Mouse (Mus musculus): Measurements from ENCODE around the gene Efcab6. TPM values are rescaled to one million over a fixed set of nuclear protein-coding genes. Genes with fewer than 3 reads are reported as not detected.

Efcab6 gene
- total RNA-seq, 1 experiment from 2014 or later, result not detected

GRCm38 (mm10) chr15:83896011-83896410 lies 169.2 kb downstream of the Efcab6 start:
- no peak for ATAC-seq (replicated peaks; ENCODE audit: low read depth, poor library complexity, severe bottlenecking)

- ATAC-seq (replicated peaks; ENCODE audit: low read depth, poor library complexity, severe bottlenecking), result no peak
Measured at GRCm38 (mm10) chr15:83894261-83894660, 170.9 kb downstream of the Efcab6 start.

- no peak for ATAC-seq (replicated peaks; ENCODE audit: low read depth, poor library complexity, severe bottlenecking)
Measured at GRCm38 (mm10) chr15:83892871-83893270, 172.3 kb downstream of the Efcab6 start.

GRCm38 (mm10) chr15:83884291-83884690 lies 180.9 kb downstream of the Efcab6 start:
- ATAC-seq (replicated peaks; ENCODE audit: low read depth, poor library complexity, severe bottlenecking), result no peak

- no peak for ATAC-seq (replicated peaks; ENCODE audit: low read depth, poor library complexity, severe bottlenecking)
Measured at GRCm38 (mm10) chr15:83883821-83884220, 181.4 kb downstream of the Efcab6 start.

GRCm38 (mm10) chr15:83879845-83880244 lies 185.3 kb downstream of the Efcab6 start:
- no peak for ATAC-seq (replicated peaks; ENCODE audit: low read depth, poor library complexity, severe bottlenecking)

GRCm38 (mm10) chr15:83877898-83878297 lies 187.3 kb downstream of the Efcab6 start:
- ATAC-seq (replicated peaks; ENCODE audit: low read depth, poor library complexity, severe bottlenecking), result no peak

- ATAC-seq (replicated peaks; ENCODE audit: low read depth, poor library complexity, severe bottlenecking), result no peak
Measured at GRCm38 (mm10) chr15:83877155-83877866, 187.9 kb downstream of the Efcab6 start.

GRCm38 (mm10) chr15:83870936-83871335 lies 194.2 kb downstream of the Efcab6 start:
- no peak for ATAC-seq (replicated peaks; ENCODE audit: low read depth, poor library complexity, severe bottlenecking)

- no peak for ATAC-seq (replicated peaks; ENCODE audit: low read depth, poor library complexity, severe bottlenecking)
Measured at GRCm38 (mm10) chr15:83865626-83866025, 199.6 kb downstream of the Efcab6 start.

- peak; percentile 56; the same call in 1 of the 2 replicates for ATAC-seq (replicated peaks; ENCODE audit: low read depth, poor library complexity, severe bottlenecking)
Measured at GRCm38 (mm10) chr15:83857129-83857528, 208.1 kb downstream of the Efcab6 start.

- no peak for ATAC-seq (replicated peaks; ENCODE audit: low read depth, poor library complexity, severe bottlenecking)
Measured at GRCm38 (mm10) chr15:83853400-83853811, 211.8 kb downstream of the Efcab6 start.

GRCm38 (mm10) chr15:83848193-83848592 lies 217.0 kb downstream of the Efcab6 start:
- ATAC-seq (replicated peaks; ENCODE audit: low read depth, poor library complexity, severe bottlenecking), result no peak

- ATAC-seq (replicated peaks; ENCODE audit: low read depth, poor library complexity, severe bottlenecking), result no peak
Measured at GRCm38 (mm10) chr15:83847512-83847911, 217.7 kb downstream of the Efcab6 start.

- ATAC-seq (replicated peaks; ENCODE audit: low read depth, poor library complexity, severe bottlenecking), result no peak
Measured at GRCm38 (mm10) chr15:83846592-83846991, 218.6 kb downstream of the Efcab6 start.

GRCm38 (mm10) chr15:83845734-83846133 lies 219.4 kb downstream of the Efcab6 start:
- no peak for ATAC-seq (replicated peaks; ENCODE audit: low read depth, poor library complexity, severe bottlenecking)

- ATAC-seq (replicated peaks; ENCODE audit: low read depth, poor library complexity, severe bottlenecking), result no peak
Measured at GRCm38 (mm10) chr15:83842915-83843789, 222.0 kb downstream of the Efcab6 start.

- ATAC-seq (replicated peaks; ENCODE audit: low read depth, poor library complexity, severe bottlenecking), result no peak
Measured at GRCm38 (mm10) chr15:83842419-83842818, 222.8 kb downstream of the Efcab6 start.

GRCm38 (mm10) chr15:83840950-83841719 lies 224.0 kb downstream of the Efcab6 start:
- ATAC-seq (replicated peaks; ENCODE audit: low read depth, poor library complexity, severe bottlenecking), result no peak

- ATAC-seq (replicated peaks; ENCODE audit: low read depth, poor library complexity, severe bottlenecking), result no peak
Measured at GRCm38 (mm10) chr15:83832265-83832664, 232.9 kb downstream of the Efcab6 start.

All from common myeloid progenitor, adult 5-6 weeks (primary cell).